Mouse (Mus musculus) lung, postnatal 25 days (tissue): ENCODE results near the gene Olfr596.
"Not testable (repeated sequence)": the region's sequence is repeated elsewhere in the genome, so short reads cannot be mapped to it uniquely, and the experiment has no call there.

Experiments used
- DNase-seq: peaks from one replicate; pipeline ENCODE4 v3.0.0; 2022; ENCODE audit warnings: low spot score

The Olfr596 gene

GRCm38 (mm10) chr7:103305348-103305747 is at the start of gene Olfr596:
Gene Olfr596 (plus strand): TSS chr7:103305648.
- not testable (repeated sequence) for DNase-seq

GRCm38 (mm10) chr7:103316015-103316414 is 10.6 kb downstream of the Olfr596 start, which contains the start of gene Olfr597:
Gene Olfr597 (plus strand): TSS chr7:103316315.
- not testable (repeated sequence) for DNase-seq

GRCm38 (mm10) chr7:103323268-103323667 is 17.8 kb downstream of the Olfr596 start, which contains the start of gene Olfr598:
Gene Olfr598 (plus strand): TSS chr7:103323568.
- no peak for DNase-seq

GRCm38 (mm10) chr7:103335617-103336016 is 30.2 kb downstream of the Olfr596 start, which contains the start of gene Olfr599:
Gene Olfr599 (plus strand): TSS chr7:103335917.
- no peak for DNase-seq

- DNase-seq: no peak
Observed at GRCm38 (mm10) chr7:103349569-103349968, 44.1 kb downstream of the Olfr596 start, which contains the start of gene Olfr600. Gene Olfr600 (minus strand): TSS chr7:103349669.
